Mouse (Mus musculus): ENCODE results near the gene Pik3r5. TPM values are rescaled to one million over a fixed set of nuclear protein-coding genes. Genes with fewer than 3 reads are reported as not detected.
A peak's percentile ranks its signal among the peaks of the same experiment; 100 is the strongest.

Pik3r5 gene
- polyA plus RNA-seq (2017; shearing (Covaris generic)) = 10 to 100 TPM; 17.1 to 20.0 TPM

- ATAC-seq = peak; percentile 71
Measured at GRCm38 (mm10) chr11:68431699-68432360, at the start of gene Pik3r5. Gene Pik3r5 (plus strand): TSS chr11:68432121.

GRCm38 (mm10) chr11:68383519-68383918 lies 48.4 kb upstream of the Pik3r5 start:
- no peak for ATAC-seq

- no peak for ATAC-seq
Measured at GRCm38 (mm10) chr11:68384131-68384530, 47.8 kb upstream of the Pik3r5 start.

DNA sequence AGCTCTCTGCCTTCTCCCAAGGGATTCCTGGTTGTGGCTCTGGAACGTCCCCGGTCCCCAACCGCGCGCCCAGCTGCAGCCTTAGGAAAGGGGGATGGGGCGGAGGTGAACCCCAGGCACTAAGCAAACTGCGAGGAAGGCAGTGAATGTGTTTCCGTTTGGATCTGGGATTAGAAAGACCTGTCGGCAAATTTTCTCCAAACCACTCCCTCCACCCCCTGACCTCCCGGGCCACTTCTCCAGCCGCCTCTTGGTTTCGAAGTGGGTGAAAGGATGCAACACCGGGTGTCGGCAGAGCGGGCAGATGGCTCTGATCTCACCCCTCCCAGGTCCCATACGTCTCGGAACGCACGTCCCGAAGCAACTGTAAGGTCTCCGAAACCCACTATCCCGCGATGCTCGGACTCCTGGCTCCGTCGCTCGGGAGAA lies 47.3 kb upstream of the Pik3r5 start:
- no peak for ATAC-seq

DNA sequence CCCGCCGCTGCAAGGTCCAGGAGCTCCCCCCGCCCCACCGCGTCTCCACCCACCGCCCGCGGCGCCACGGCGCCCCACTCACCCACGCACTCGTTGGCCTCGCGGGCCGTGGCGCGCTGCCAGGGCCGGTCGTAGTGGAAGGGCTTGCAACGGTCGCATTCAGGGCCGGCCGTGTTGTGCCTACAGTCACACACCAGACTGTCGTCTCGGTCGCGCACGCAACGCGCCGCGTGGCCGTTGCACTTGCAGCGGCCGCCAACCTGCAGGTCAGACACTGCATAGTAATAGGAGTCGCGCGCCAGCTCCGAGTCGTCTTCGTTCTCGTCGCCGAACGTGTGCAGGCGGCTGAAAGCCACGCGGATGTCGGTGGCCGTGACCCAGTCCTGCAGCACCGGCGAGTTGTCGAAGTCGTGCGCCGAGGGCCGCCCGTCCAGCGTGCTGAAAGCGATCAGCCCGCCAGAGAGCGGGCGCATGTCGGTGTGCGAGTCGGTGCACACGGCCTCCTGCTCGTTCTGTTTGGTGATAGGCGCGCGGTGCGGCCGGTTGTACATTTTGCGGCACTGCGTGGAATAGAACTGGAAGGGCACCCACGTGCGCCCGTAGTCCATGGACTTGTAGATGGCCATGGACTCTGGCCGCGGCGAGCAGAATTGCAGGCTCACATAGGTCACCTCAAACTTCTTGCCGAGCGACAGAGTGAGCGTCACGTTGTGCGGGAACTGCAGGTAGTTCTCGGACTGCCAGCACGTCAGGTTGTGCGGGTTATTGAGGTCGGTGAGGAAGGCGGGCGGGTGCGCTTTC lies 46.7 kb upstream of the Pik3r5 start:
- ATAC-seq = no peak

DNA sequence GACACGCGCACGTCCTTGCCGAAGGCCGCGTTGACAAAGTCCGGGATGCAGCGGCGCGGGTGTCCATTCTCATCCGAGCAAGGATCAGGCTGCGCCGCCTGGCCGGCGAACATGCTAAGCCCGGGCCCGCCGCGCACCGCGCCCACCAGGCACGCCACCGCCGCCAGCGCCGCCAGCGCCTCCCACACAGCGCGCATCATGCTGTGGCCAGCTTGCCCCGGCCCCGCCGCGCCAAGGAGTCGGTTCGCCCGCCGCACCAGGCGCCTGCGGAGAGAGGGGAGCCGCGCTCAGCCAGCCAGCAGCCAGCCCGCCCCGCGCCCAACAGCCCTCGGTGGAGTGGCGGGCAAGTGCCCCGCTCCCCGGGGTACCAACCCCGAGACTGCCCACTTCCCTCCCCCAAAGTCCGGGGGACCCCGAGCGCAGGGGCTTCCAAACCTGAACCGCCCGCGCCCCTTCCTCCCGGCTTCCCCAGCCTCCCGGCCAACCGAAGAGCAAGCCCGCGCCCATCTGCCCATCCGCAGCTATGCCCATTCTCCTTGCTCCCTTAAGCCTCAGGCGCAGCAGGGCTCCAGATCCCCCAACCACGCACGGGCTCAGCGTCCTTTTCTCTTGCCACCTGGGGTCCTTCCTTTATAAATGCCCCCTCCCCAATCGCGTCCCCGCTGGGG lies 45.9 kb upstream of the Pik3r5 start:
- no peak for ATAC-seq

- peak; percentile 28 for ATAC-seq
Measured at GRCm38 (mm10) chr11:68386589-68387440, 45.1 kb upstream of the Pik3r5 start.

- ATAC-seq = no peak
Measured at GRCm38 (mm10) chr11:68387441-68387760, 44.5 kb upstream of the Pik3r5 start.

DNA sequence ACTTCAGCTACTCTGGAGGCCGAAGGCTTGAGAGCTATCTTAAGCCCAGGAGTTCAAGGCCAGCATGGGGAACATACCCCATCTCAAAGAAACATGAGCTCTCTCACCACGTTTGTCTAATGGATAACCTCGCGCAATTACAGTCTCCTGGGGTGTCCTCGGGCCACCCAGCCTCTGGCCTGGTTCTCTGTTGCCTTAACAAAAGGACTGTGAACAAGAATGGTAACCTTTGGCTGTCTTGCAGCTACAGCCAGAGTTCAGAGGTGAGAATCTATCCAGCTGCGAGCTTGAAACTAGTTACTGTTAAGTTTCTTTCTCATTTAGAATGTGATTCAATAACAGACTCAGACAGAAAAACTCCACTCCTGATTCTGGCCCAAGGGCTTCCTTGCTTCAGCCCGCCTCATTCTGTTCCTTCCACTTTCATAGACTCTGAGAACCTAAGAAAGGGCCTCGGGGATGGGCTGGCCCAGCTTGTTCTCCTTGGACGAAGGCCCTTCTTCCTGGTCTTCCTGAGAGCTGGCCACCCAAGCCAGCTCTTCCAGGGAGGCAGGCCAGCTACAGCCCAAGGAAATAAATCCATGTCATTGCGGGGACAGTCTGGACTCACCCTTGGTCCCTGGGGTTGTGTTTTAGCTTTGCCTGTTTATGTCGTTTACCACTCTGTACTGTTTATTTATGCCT lies 43.8 kb upstream of the Pik3r5 start:
- no peak for ATAC-seq

- ATAC-seq = no peak
Measured at GRCm38 (mm10) chr11:68388655-68389015, 43.3 kb upstream of the Pik3r5 start.

- no peak for ATAC-seq
Measured at GRCm38 (mm10) chr11:68389621-68390020, 42.3 kb upstream of the Pik3r5 start.

DNA sequence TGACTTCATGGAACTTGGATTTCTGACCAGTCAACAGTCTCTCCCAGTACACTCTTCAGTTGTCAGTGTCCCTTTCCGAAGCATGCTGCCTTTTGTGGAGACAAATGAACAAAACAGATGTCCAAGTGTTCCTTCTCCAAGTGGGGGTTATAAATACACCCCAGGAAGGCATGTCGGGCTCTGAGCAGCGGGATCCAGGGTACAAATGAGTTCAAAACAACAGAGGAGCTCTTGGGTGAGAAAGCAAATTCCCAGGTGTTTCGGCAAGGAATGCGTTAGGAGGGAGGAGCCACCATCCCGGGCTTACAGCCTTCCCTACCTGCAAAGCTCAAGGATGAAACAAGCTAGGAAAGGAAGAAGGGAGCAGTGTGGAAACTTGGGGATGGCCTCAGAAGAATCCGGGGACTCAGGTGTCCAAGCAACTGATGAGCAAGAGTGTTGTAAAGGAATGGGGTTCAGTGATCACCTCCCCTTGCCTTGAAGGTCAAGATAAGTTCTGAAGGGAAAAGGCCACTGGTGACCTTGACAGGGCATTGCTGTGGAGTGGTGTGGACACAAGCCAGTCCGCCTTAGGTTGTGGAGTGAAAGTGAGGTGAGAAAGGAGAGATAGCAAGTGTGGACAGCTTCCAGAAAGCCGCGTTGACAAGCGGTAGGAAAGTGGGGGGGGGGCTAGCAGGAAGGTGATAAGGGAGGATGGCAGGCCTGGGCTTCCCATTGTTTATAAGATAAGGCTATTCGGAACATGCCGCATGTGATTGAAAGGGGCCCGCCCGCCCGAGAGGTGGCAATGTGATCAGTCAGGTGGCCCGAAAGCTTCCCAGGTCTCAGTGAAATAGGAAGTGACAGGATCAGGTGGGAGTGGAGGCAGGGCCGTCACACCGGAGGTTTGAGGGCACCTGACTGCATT lies 41.3 kb upstream of the Pik3r5 start:
- no peak for ATAC-seq

- ATAC-seq = no peak
Measured at GRCm38 (mm10) chr11:68393897-68394490, 37.9 kb upstream of the Pik3r5 start.

DNA sequence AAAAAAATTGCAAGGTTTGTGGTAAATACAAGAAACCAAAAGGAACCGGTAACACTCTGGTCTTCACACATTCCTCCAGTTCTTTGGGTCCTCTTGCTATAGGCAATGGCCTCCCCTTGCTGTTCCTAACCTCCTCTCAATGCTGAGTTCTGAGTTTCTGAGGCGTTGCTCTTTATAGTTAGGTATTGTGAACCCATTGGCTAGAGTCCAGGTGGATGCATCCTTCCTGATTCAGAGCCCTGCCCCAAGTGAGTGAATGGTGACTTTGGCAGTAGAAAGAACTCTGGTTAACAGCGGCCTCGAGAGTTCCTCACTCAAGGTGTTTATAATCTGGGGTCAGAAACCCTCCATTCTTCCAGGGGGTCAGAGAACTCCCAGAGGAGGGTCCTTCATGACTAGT lies 37.2 kb upstream of the Pik3r5 start:
- no peak for ATAC-seq

GRCm38 (mm10) chr11:68395546-68395945 lies 36.4 kb upstream of the Pik3r5 start:
- no peak for ATAC-seq

- no peak for ATAC-seq
Measured at GRCm38 (mm10) chr11:68398891-68399547, 32.9 kb upstream of the Pik3r5 start.

- no peak for ATAC-seq
Measured at GRCm38 (mm10) chr11:68399548-68400020, 32.3 kb upstream of the Pik3r5 start.

GRCm38 (mm10) chr11:68400021-68400671 lies 31.8 kb upstream of the Pik3r5 start:
- no peak for ATAC-seq

- no peak for ATAC-seq
Measured at GRCm38 (mm10) chr11:68400727-68401219, 31.1 kb upstream of the Pik3r5 start, which contains the start of gene Ntn1. Gene Ntn1 (minus strand): TSS chr11:68400823.
